Mouse (Mus musculus): Measurements from ENCODE around the gene Klk1b16. TPM values are rescaled to one million over a fixed set of nuclear protein-coding genes. Genes with fewer than 3 reads are reported as not detected.

The Klk1b16 gene
- polyA plus RNA-seq, 1 experiment from 2014 or later = not detected

Other genes starting within 250 kb of the Klk1b16 start
- not detected in 2 replicates for gene Klk15, start 203.0 kb upstream of the Klk1b16 start, polyA plus RNA-seq (2014; fragmentation: Nextera tagmentation; extraction: Ambion mirVana)
- not detected in 2 replicates for gene Klk1b8, start 186.1 kb upstream of the Klk1b16 start, polyA plus RNA-seq (2014; fragmentation: Nextera tagmentation; extraction: Ambion mirVana)
- not detected in 2 replicates for gene Klk1b1, start 170.0 kb upstream of the Klk1b16 start, polyA plus RNA-seq (2014; fragmentation: Nextera tagmentation; extraction: Ambion mirVana)
- not detected in 2 replicates for gene Klk1b9, start 160.7 kb upstream of the Klk1b16 start, polyA plus RNA-seq (2014; fragmentation: Nextera tagmentation; extraction: Ambion mirVana)
- gene Klk1b11, start 140.9 kb upstream of the Klk1b16 start, polyA plus RNA-seq (2014; fragmentation: Nextera tagmentation; extraction: Ambion mirVana) = not detected in 2 replicates
- gene Klk1b26, start 124.6 kb upstream of the Klk1b16 start, polyA plus RNA-seq (2014; fragmentation: Nextera tagmentation; extraction: Ambion mirVana) = not detected in 2 replicates
- gene Klk1b27, start 84.5 kb upstream of the Klk1b16 start, polyA plus RNA-seq (2014; fragmentation: Nextera tagmentation; extraction: Ambion mirVana) = not detected in 2 replicates
- gene Klk1b21, start 34.4 kb upstream of the Klk1b16 start, polyA plus RNA-seq (2014; fragmentation: Nextera tagmentation; extraction: Ambion mirVana) = not detected in 2 replicates
- gene Klk1b22, start 24.1 kb upstream of the Klk1b16 start, polyA plus RNA-seq (2014; fragmentation: Nextera tagmentation; extraction: Ambion mirVana) = not detected in 2 replicates
- not detected in 2 replicates for gene Klk1b24, start 51.5 kb downstream of the Klk1b16 start, polyA plus RNA-seq (2014; fragmentation: Nextera tagmentation; extraction: Ambion mirVana)
- not detected in 2 replicates for gene Klk1b3, start 61.4 kb downstream of the Klk1b16 start, polyA plus RNA-seq (2014; fragmentation: Nextera tagmentation; extraction: Ambion mirVana)
- gene Klk1b4, start 70.7 kb downstream of the Klk1b16 start, polyA plus RNA-seq (2014; fragmentation: Nextera tagmentation; extraction: Ambion mirVana) = not detected in 2 replicates
- not detected in 2 replicates for gene Klk1b5, start 79.2 kb downstream of the Klk1b16 start, polyA plus RNA-seq (2014; fragmentation: Nextera tagmentation; extraction: Ambion mirVana)
- gene Klk1, start 88.6 kb downstream of the Klk1b16 start, polyA plus RNA-seq (2014; fragmentation: Nextera tagmentation; extraction: Ambion mirVana) = not detected in 2 replicates
- gene Gm36864, start 99.4 kb downstream of the Klk1b16 start, polyA plus RNA-seq (2014; fragmentation: Nextera tagmentation; extraction: Ambion mirVana) = not detected in 2 replicates
- 1.1 and 1.2 TPM in 2 replicates for gene 1700028J19Rik, start 109.9 kb downstream of the Klk1b16 start, polyA plus RNA-seq (2014; fragmentation: Nextera tagmentation; extraction: Ambion mirVana)
- 143 TPM in 2 replicates for gene 2410002F23Rik, start 110.0 kb downstream of the Klk1b16 start, polyA plus RNA-seq (2014; fragmentation: Nextera tagmentation; extraction: Ambion mirVana)
- not detected in 2 replicates for gene Acp4, start 120.6 kb downstream of the Klk1b16 start, polyA plus RNA-seq (2014; fragmentation: Nextera tagmentation; extraction: Ambion mirVana)
- gene Gm15517, start 124.7 kb downstream of the Klk1b16 start, polyA plus RNA-seq (2014; fragmentation: Nextera tagmentation; extraction: Ambion mirVana) = not detected in 2 replicates
- 1.9 and 2.4 TPM in 2 replicates for gene Clec11a, start 170.1 kb downstream of the Klk1b16 start, polyA plus RNA-seq (2014; fragmentation: Nextera tagmentation; extraction: Ambion mirVana)
- gene Shank1, start 173.5 kb downstream of the Klk1b16 start, polyA plus RNA-seq (2014; fragmentation: Nextera tagmentation; extraction: Ambion mirVana) = 4.6 and 4.7 TPM in 2 replicates
- gene Syt3, start 247.3 kb downstream of the Klk1b16 start, polyA plus RNA-seq (2014; fragmentation: Nextera tagmentation; extraction: Ambion mirVana) = 2.9 and 3.7 TPM in 2 replicates
- 1.0 and 1.1 TPM in 2 replicates for gene 1700008O03Rik, start 249.1 kb downstream of the Klk1b16 start, polyA plus RNA-seq (2014; fragmentation: Nextera tagmentation; extraction: Ambion mirVana)

Measured in neural tube, embryonic 11.5 days (tissue).